Mouse (Mus musculus) induced T-regulatory cell, adult 2 months (primary cell): Measurements from ENCODE around the gene Nbeal2.

Experiments used
- DNase-seq: peaks from one replicate; pipeline ENCODE4 v3.0.0-alpha.2; 2012; ENCODE audit warnings: low read depth

Nbeal2 gene

GRCm38 (mm10) chr9:110645219-110645618, 8.7 kb downstream of the Nbeal2 start:
- peak; percentile 91 for DNase-seq

- DNase-seq: no peak
Measured at GRCm38 (mm10) chr9:110644295-110644694, 9.7 kb downstream of the Nbeal2 start.

GRCm38 (mm10) chr9:110643787-110644186, 10.2 kb downstream of the Nbeal2 start:
- DNase-seq: no peak

GRCm38 (mm10) chr9:110642812-110643524, 11.0 kb downstream of the Nbeal2 start:
- DNase-seq: no peak

- DNase-seq: peak; percentile 59
Measured at GRCm38 (mm10) chr9:110641006-110641405, 13.0 kb downstream of the Nbeal2 start.

- no peak for DNase-seq
Measured at GRCm38 (mm10) chr9:110638611-110639021, 15.3 kb downstream of the Nbeal2 start.

GRCm38 (mm10) chr9:110635225-110635624, 18.7 kb downstream of the Nbeal2 start:
- peak; percentile 90 for DNase-seq

- DNase-seq: no peak
Measured at GRCm38 (mm10) chr9:110633882-110634281, 20.1 kb downstream of the Nbeal2 start.

GRCm38 (mm10) chr9:110632671-110633070, 21.3 kb downstream of the Nbeal2 start:
- DNase-seq: no peak

- no peak for DNase-seq
Measured at GRCm38 (mm10) chr9:110631651-110632275, 22.2 kb downstream of the Nbeal2 start.

- DNase-seq: peak; percentile 60
Measured at GRCm38 (mm10) chr9:110631191-110631590, 22.8 kb downstream of the Nbeal2 start.

- no peak for DNase-seq
Measured at GRCm38 (mm10) chr9:110630171-110630570, 23.8 kb downstream of the Nbeal2 start.

- no peak for DNase-seq
Measured at GRCm38 (mm10) chr9:110625350-110625908, 28.5 kb downstream of the Nbeal2 start.

GRCm38 (mm10) chr9:110624361-110625166, 29.4 kb downstream of the Nbeal2 start, which contains the start of gene Nradd:
TSS of gene Nradd (minus strand) at chr9:110624452.
- peak; percentile 36 for DNase-seq

GRCm38 (mm10) chr9:110623416-110624195, 30.4 kb downstream of the Nbeal2 start:
- no peak for DNase-seq

- DNase-seq: no peak
Measured at GRCm38 (mm10) chr9:110622621-110623219, 31.2 kb downstream of the Nbeal2 start.

GRCm38 (mm10) chr9:110620685-110621084, 33.3 kb downstream of the Nbeal2 start:
- DNase-seq: no peak

GRCm38 (mm10) chr9:110620180-110620579, 33.8 kb downstream of the Nbeal2 start:
- peak; percentile 39 for DNase-seq

- no peak for DNase-seq
Measured at GRCm38 (mm10) chr9:110617081-110617480, 36.9 kb downstream of the Nbeal2 start.

- no peak for DNase-seq
Measured at GRCm38 (mm10) chr9:110611471-110611870, 42.5 kb downstream of the Nbeal2 start.

GRCm38 (mm10) chr9:110583521-110583920, 70.4 kb downstream of the Nbeal2 start:
- no peak for DNase-seq
